Mouse (Mus musculus): Measurements from ENCODE around the gene Tom1l2.

The Tom1l2 gene

DNA sequence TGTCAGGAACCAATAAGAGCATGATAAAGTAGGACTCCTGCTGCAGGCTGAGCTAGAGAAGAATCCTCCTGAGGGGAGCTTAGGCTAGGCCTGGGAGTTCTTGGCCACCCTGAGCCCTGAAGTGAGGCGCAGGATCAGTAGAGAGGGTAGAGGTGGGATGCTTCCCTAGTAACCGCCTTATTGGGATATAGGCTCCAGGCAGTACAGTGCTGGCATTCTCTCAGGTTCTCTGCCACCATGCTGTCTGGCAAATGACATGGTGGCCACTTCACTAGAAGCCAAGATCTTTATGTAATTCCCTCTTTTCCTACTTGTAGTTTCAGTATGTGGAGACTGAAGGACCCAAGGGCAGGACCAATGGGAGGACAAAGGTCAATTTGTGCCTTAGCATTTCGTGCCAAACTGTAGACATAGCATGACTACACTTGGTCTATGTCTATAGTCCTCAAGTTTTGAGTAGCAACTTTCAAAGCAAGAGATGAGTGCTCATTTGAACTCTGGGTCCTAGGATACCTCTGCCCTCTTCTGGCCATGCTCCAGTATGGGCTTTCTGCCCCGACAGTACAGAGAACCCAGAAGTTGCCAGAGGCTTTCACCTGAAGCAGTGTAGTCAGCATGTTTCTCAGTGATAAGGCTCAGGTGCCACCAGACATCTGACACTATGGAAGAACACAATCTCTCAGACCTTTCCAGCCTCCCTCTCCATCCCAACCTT is 87.3 kb downstream of the Tom1l2 start:
- no peak for DNase-seq (ENCODE audit: low spot score in 2 of 2)

DNA sequence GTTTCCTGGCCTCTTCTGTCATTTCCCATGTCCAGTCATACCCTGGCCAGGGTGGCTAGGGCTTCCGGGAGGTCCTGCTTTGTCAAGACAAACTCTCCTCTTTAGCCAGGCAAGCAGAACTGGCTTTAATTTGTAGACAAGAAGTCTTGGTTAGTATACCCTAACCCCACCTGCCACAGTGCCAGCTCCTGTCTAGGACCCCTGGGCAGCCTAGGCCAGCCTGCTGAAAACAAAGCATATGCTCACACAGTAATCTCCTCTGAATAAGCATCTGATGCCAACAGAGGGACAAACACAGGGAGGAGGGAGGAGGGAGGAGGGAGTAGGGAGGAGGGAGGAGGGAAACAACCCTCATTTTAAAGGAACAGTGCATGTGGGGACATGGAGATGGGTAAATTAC is 88.1 kb downstream of the Tom1l2 start:
- DNase-seq (ENCODE audit: low spot score in 2 of 2): no peak

DNA sequence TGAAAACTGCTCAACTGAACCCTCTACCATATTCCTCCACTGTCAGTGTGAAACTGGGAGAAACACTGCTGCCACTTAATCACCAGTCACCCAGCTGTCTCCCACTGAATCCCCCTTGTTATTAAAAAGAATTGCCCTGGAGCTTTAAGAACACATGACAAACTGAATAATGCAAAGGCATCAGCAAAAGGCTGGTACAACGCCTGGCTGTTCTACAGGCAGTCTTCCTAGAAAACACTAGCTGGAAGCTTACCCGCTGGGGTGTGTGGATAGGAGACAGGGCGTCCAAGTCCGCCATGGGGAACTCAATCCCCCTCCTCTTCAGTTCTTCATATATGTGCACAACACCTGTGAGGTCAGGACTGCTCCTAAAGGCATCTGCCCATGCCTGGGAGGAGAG is 90.3 kb downstream of the Tom1l2 start:
- DNase-seq (ENCODE audit: low spot score in 2 of 2): no peak

DNA sequence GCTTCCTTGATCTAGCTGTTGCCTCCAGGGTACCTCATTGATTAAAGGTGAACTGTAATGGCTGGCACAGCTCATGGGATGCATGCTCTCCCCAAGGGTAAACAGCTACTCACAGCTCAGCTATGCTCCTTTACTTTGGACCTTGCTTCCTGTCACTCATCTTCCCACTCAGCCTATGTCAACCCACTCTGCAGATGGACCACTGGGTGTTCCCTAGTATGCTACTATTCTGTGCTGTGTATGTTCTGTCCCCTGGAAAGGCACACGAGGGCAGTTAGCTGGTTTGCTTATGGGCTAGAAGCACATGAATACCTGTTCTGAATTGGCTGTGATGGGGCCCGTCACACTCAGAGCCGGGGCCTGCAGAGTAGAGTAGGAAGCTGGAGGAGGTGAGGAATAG is 92.0 kb downstream of the Tom1l2 start:
- no peak for DNase-seq (ENCODE audit: low spot score in 2 of 2)

DNA sequence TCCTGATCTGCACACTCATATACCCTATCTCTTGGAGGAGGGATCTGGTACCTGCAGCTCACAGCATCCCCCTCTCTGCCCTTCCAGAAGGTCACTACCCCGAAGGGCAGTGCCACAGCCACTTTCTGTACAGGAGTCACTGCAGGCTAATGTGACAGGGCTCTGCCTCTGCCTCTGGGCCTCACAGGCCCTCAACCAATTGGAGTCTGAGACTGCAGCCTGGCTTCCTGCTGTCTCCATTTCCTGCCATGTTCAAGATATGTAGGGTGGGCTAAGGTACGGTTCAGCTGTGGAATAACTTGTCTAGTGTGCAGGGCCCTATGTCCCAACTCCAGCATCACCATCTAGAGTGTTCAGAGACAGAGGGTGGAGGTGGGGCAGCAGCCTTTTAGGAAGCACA is 95.0 kb downstream of the Tom1l2 start:
- DNase-seq (ENCODE audit: low spot score in 2 of 2): no peak

DNA sequence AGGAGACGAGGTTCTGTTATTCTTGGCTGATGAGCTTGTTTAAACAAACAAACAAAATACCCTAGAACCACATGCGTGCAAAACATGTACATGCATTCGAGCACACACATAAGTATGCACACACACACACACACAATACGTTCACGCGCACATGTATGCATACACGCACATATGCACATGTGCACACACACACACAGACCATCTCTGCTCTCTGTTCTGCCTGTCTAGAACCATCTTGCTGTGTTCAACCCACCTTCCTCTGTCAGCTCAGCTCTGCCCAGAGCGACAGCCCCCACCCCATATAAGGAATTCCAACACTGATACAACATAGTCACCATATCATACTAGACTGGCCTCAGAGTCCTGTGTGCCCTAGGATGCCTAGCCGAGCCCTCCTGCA is 96.0 kb downstream of the Tom1l2 start:
- no peak for DNase-seq (ENCODE audit: low spot score in 2 of 2)

DNA sequence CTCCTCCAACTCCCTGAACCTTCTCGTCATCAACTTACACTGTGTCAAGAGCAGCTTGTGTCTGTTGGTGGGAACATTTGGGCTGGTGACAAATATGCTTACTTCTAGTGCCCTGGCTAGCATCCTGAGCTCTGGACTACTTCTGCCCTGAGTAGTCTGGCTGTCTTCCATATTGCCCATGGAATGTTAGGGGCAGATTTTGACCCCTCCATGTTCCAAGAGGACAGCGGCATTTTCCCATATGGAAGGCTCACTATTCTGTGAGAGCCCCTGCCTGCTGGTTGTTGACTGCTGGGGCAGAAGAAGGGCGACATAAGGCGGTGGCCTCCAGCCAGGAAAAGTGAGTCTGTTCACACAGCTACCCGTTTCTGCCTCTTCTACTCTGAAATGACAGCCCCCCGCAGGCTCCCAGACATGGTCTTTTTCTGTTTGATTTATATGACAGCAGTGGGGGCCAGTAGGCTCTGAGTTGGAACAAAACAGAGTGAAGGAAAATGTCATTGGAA is 96.5 kb downstream of the Tom1l2 start:
- peak in 1 of 2 experiments; percentile 39 for DNase-seq (ENCODE audit: low spot score in 2 of 2)

DNA sequence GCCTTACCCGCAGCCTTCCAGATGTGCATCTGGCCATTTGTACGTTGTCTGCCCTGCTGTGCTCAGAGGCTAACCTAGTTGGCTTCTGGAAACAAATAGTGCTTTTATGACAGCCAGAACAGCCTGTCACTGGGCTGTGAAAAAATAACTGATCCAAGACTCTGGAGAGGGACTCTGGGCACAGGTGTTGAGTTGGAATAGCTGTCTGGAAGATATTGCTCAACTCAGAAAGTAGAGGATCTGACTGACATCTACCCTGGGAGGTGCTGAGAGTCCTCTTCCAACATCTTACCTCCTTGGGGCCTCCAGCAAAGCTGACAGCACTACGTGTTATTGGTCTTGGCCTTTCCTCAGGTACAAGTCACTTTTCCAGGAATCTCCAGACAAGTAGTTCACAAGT is 97.1 kb downstream of the Tom1l2 start:
- DNase-seq (ENCODE audit: low spot score in 2 of 2): no peak

DNA sequence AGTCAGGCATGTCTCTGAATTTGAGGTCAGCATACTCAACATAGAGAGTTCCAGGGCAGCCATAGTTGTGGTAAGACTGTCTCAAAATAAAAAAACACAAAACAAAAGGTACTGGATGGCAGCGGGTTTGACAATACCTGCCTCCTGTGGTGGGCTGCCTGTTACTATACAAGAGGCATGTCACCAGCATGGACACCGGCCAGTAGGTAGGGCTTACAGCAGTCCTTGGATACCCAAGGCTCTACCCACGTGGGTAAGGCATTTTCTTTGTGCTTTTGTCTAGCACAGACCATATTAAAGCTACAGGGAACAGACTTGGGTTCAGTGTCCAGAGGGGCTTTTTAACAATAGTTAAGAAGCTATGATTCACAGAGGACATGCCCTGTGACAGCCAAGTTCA is 97.5 kb downstream of the Tom1l2 start:
- no peak for DNase-seq (ENCODE audit: low spot score in 2 of 2)

DNA sequence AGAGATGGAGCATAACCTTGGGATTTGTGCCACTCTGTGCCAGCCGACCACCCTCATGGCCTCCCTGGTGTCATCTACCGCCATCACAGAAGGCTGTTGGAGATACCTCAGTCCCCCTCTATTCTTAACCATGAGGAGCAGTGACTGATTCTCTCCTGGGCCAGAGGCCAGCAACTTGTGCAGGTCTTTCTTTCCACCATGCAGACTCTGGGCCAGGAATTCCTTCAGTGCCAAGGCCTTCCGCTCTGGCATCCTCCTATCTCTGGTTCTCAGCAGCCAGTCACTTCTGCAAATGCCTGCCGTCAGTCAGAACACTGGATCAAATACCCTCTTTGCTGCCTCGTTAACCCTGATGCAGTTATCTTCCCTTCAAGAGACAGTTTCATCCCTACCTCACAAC is 98.4 kb downstream of the Tom1l2 start:
- no peak for DNase-seq (ENCODE audit: low spot score in 2 of 2)

DNA sequence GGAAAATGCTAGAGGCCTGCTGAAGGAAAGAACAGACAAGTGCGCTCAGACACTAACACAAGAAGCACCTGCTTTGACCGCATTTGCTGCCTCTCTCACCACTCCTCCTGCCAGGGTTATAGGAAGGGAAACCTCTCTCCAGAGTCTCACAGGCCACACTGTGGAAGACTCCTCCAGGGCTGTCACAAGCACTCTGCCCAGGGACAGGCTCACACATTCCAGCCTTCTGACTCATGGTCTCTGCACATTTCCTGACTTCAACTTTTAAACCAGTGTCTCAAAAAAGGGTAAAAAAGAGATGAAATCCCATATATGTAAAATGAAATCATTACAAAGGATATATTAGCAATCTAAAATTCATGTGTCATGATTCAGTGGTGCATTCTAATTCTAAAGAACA is 99.2 kb downstream of the Tom1l2 start:
- no peak for DNase-seq (ENCODE audit: low spot score in 2 of 2)

DNA sequence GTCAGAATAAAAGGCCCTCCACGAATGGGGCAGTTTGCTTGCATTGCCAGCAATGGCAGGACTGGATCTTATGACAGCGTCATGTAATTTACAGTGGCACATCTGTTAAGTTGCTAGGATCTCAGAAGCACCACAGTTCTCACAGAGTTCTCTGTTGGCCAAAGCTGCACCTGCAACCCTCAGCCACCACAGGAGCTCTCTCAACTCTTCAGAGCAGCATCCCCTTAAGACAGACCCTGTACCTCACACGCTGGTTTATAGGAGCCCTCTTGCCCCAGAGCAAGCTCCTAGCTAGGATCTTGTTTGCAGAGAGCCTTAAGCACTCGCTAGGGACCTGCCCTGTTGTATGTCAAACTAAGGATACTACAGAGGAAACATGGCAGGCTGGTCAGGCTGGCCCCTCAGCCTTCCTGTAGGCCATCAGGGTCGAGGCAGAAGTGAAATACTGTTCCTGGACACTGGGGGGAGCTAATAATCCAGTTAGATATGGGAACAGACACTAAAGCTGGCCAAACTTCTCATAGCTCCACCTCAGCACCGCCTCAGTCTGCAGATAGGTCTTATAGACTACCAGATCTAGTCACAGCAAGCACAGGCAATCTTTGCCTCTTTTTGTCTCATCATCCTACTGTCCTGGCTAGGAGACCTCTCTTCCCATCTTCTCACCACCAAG is 101.6 kb downstream of the Tom1l2 start:
- DNase-seq (ENCODE audit: low spot score in 2 of 2): peak in 1 of 2 experiments; percentile 42

DNA sequence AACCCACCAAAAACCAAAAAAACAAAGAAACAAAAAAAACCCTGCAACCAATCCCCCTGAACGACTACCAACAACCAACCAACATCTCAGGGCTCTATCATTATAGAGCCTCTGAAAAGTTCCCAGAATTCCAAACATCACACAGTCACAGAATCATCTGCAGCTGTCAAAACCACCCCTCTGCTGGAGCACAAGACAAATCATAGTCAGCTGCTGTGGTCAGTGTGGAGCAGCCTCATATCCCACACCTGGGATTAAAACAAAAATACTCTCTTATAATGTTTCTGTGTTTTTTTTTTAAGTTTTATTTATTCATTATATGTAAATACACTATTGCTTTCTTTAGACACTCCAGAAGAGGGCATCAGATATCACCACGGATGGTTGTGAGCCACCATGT is 102.8 kb downstream of the Tom1l2 start:
- no peak for DNase-seq (ENCODE audit: low spot score in 2 of 2)

DNA sequence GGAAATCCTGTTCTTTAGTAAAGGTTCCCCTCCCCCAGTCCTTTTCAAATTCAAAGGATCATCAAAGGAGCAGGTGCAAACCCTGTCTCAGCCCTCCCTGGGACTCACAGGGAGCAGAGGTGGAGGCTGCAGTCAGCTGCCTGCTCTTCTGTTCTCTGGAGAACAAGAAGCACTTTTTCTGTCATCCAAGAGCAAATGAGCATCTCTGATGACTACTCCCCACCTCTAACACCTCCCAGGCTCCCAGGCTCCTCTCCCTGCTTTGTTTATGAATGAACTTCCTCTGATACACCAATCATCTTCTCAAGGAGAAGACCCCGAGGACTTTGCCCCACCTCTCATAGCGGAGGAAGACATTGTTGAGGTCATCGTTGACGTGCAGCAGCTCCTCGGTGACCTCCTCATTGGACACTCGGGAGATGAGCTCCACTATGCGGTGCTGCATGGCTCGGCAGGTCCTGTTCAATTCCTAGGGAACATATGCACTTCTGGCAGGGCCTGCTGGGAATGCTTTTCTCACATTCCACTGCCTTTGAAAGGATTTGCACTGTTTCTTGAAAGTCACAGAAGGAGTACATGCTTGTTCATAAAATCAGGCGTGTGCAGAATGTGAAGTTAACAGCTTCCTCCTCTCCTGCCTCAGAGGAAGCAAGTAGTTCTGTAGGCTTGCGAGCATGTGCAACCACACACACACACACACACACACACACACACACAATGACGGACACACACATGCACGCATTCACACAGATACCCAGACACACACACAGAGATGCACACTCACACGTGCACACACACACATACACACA is 103.9 kb downstream of the Tom1l2 start:
- DNase-seq (ENCODE audit: low spot score in 2 of 2): peak in 1 of 2 experiments; percentile 27

DNA sequence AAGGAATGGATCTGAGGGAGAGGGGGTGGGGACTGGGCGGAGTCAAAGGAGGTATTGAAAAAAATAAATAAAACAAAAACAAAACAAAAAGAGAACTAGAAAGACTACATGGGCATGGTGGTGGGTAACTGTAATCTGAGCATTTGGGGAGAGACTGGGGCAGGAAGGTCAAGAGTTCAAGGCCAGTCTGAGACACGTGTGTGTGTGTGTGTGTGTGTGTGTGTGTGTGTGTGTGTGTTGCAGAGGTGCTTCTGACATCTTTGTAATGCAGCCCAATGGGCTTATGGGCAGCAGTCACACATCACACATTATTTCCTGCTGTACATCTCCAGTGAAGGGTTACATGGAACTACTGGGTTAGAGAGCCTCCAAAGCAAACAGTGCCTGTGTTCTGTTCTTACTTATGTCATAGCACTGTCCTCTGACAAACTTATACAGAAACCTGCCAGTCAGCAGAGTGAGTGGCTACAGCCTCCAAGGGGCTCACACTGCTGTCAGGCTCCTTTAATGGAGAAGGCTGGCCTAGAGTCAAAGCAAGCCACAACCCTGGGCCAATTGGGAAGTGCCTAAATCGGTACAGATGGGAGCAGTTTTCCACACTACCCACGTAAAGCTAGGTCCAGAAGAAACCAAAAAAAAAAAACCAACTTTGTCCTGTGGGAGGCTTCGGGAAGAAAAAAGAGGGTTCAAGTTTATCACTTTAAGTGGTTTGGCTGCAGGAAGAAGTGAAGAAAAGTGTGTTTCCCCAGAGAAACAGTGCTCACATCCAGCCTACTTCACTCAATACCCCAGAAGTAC is 104.8 kb downstream of the Tom1l2 start:
- no peak for DNase-seq (ENCODE audit: low spot score in 2 of 2)

DNA sequence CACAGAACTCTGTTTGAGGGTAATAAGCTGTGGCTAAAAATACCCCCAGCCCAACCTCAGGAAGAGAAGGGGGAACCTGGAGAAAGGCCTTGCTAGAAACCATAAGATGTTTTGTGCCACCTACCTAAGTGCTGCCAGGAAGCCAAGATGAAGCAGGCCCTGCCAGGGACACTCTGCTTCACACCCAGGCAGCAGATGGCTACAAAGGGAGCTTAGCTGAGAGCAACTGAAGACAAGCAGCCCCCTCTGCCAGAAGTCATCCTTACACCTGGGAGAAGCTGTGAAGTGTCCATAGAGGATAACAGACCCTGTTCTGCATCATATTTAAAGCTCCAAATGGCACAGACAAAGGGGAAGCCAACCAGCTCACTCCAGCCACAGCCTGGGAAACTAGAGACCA is 106.6 kb downstream of the Tom1l2 start:
- peak in 1 of 2 experiments; percentile 43 for DNase-seq (ENCODE audit: low spot score in 2 of 2)

DNA sequence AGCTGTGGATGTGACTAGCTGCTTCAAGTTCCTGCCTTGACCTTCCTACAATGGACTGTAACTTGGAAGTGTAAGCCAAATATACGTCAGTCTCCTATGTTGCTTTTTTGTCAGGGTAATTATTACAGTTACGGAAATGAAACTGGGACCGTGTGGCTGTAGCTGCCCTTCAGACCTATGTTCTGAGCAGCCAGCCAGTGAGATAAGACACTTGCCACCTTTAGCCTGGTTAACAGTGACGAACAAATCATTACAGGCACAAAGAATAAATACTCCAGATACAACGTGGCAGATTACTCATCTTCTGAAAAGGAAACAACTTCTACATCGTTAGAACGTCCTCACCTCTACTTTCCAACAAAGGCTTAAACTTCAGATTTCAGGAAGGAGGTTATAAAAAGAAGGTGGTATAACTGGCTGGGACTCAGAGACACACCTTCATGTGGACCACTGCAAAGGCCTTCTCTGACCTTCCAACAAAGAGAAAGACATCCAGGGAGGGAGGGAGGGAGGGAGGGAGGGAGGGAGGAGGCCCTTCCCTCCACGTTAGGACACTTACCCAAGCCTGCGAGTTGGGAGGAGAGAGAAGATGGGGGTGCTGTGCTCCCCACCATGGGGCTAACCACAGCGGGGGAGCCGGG is 108.1 kb downstream of the Tom1l2 start:
- no peak for DNase-seq (ENCODE audit: low spot score in 2 of 2)

DNA sequence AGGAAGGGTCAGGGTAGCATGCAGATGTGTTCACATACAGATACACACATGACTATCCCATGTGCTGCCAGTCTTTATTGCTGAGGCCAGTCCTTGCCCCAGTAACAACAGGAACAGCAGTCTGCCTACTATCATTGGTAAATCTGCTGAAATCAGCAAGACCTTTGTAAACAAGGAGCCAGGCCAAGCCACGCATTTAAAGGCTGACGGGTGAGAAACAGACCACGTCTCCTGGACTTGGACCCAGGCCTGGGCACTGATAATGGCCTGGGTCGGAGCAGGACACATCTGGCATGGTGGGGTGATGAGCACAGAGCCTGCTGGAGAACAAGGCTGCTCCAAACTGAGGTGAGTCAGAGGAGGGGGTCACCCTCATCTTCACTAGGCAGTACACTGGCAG is 112.2 kb downstream of the Tom1l2 start:
- DNase-seq (ENCODE audit: low spot score in 2 of 2): no peak

DNA sequence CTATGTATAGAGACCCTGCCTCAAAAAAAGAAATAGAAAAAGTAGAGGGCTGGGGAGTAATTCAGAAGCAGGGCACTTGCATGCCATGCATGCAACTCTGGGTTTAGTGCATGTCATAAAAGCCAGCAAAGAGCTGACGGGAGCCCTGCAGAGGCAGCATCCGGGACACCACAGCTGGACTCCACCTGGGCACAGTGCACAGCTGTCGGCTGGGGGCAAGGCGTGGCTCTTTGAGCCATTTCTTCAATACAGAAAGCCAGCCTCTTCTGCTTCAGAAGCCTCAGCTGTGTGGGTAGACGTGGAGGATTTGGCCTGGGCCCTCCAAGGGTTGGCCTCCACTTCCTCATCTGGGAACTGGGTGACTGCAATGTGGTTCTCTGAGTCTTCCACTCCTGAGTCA is 117.4 kb downstream of the Tom1l2 start:
- DNase-seq (ENCODE audit: low spot score in 2 of 2): no peak

DNA sequence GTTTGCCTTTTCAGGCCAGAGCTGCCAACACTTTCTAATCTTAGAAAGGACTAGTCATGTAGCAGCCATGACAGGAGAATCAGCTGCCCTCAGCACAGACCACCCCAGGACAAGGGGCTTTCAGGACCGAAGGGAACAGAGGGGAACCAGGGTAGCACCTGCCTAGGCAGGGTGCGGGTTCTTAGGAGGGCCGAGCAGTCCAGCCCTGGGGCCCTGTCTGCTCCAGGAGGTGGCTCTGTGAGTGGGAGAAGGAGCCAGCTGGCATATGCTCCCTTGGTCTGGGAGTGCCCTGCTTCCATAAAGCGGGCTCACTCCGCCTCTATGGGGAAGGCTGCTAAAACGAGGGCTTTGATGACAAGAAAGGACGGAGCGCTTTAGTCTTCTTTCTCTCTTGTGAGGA is 119.5 kb downstream of the Tom1l2 start:
- DNase-seq (ENCODE audit: low spot score in 2 of 2): no peak

DNA sequence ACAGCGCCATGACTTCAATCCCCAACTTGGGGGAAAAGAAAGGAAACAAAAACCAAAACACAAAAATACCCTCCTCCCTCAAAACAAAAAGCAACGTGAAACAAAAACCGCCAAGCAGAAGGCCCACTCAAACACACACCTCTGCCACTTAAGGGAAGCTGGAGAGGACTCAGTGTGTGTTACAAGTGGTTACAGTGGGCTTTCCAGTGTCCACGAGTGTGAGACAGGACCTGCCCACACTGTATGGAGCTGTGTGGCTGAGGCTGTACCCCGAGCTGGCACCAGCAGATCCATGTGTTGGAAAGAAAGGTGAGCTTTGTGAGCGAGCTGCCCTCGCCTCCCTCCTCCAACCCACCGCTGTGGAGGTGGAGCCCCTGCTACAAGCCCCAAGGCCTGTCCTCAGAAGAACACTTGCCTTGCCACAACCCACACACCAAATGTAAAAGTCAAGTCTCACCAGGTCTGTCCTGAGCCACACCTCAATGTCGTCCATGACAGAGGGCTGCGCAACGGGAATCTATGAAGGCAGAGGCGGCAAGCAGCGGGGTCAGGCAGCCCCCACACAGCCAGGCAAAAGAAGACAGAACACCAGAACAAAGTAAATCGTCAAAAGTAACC is 120.2 kb downstream of the Tom1l2 start:
- DNase-seq (ENCODE audit: low spot score in 2 of 2): no peak
